In the genomic region with DNA sequence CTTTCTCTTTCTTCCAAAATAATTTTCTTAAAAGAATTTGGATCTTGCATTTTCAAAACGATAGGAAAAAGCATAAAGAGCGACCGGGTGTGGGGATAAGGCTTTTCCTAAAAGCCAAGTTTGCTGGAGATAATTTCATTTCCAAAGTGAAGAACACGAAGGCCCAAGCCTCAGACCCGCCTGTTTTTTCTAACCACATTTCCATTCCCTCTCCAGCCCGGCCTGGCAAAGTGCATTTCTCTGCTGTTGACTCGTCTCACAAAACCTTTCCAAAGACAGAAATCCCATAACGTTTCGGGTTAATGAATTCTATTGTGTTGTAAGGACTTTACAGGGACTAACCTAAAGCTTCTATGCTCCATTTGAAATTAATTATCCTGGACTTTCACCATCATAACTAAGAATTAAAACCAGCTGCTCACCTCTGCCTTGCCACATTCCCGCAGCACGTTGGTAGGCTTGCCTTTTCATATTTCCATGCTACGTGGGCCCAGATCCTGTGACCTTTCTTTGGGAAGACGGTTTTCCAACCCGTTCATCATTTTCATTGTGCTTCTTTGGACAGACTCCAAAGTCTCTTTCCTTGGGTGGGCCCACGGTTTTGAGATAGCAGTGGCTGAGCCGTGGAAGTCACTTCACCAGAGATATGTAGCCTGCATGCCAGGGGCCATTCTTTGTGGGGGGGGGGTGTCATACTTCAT, we compare ENCODE assay signal across 9 mouse cellular contexts.
DNase-seq lines count a peak whose midpoint lies in the region; ATAC-seq and TF ChIP-seq lines count a peak whose summit lies in the region.
"Had no signal": no experiment of that assay in that cellular context is flagged by ENCODE, and none has a peak within 500 bp of the region (broad histone marks: within the 10 kb centered on the region; RNA-seq: fewer than 3 reads in every experiment).

No protein-coding gene starts in this region.

- no peaks in the 10 kb centered on the region for H3K9me3 ChIP-seq in neural tube, embryonic 11.5 days (ENCODE audit: control insufficient read depth, low read length)
- no peaks in the 10 kb centered on the region for H3K9me3 ChIP-seq in heart, postnatal 0 days (replicated peaks; ENCODE audit: control insufficient read depth, low read length)

- no peak for TF ChIP-seq CTCF in heart, postnatal 0 days (IDR thresholded peaks at IDR 0.05; ENCODE audit: low read depth)

- H3K4me1 ChIP-seq in neural tube, embryonic 11.5 days (ENCODE audit: control insufficient read depth, insufficient read depth, low read length), result no peaks in the 10 kb centered on the region
- peaks cover 35% of the 10 kb centered on the region for H3K4me1 ChIP-seq in heart, postnatal 0 days (ENCODE audit: control insufficient read depth, insufficient read depth)

- TF ChIP-seq EP300 in heart, postnatal 0 days (IDR thresholded peaks at IDR 0.05; ENCODE audit: low read depth), result no peak

- H3K27me3 ChIP-seq in neural tube, embryonic 11.5 days (ENCODE audit: control insufficient read depth, insufficient read depth, low read length), result no peaks in the 10 kb centered on the region
- no peaks in the 10 kb centered on the region for H3K27me3 ChIP-seq in heart, postnatal 0 days (ENCODE audit: control insufficient read depth, insufficient read depth, low read length)

- intact Hi-C loops in heart, postnatal 14 days (cut with DNase I), result no loop called here

- ATAC-seq in neural tube, embryonic 11.5 days (ENCODE audit: insufficient read depth, low FRiP score, low TSS enrichment), result no peak
- no peak for ATAC-seq in heart, postnatal 0 days (ENCODE audit: insufficient read depth, low read depth)
- no peak for ATAC-seq in frontal cortex, adult (ENCODE audit: low TSS enrichment)

- WGBS in neural tube, embryonic 11.5 days, result 54% methylated on average over 16 of the region's 16 CpGs
- 42% methylated on average over 16 of the region's 16 CpGs for WGBS in heart, postnatal 0 days

- no peak overlapping the region for H3K27ac ChIP-seq in neural tube, embryonic 11.5 days (ENCODE audit: low read depth, low read length)
- H3K27ac ChIP-seq in heart, postnatal 0 days (ENCODE audit: low read depth), result peak overlapping the region; percentile 57; the same call in 1 of the 2 replicates

- no peak overlapping the region for H3K4me2 ChIP-seq in neural tube, embryonic 11.5 days (ENCODE audit: low read depth)
- H3K4me2 ChIP-seq in heart, postnatal 0 days (ENCODE audit: low read depth, low read length), result no peak overlapping the region

- H3K36me3 ChIP-seq in neural tube, embryonic 11.5 days (ENCODE audit: control insufficient read depth, insufficient read depth, low read length), result no peaks in the 10 kb centered on the region
- H3K36me3 ChIP-seq in heart, postnatal 0 days (replicated peaks; ENCODE audit: control insufficient read depth, insufficient read depth, low read length), result no peaks in the 10 kb centered on the region

- no peak overlapping the region for H3K4me3 ChIP-seq in neural tube, embryonic 11.5 days (ENCODE audit: low read depth, low read length)
- H3K4me3 ChIP-seq in heart, postnatal 0 days (ENCODE audit: low read depth, low read length), result no peak overlapping the region

- H3K9ac ChIP-seq in neural tube, embryonic 11.5 days (ENCODE audit: low read length), result no peak overlapping the region
- H3K9ac ChIP-seq in heart, postnatal 0 days (replicated peaks; ENCODE audit: low read depth, low read length), result no peak overlapping the region

- peak; percentile 5 to 8 for DNase-seq in heart, adult 9 months (ENCODE audit: low spot score in 2 of 2)
- no peak for DNase-seq in heart, postnatal 14 days
- DNase-seq in neural tube, embryonic 11.5 days (ENCODE audit: low spot score), result peak; percentile 24
- no peak for DNase-seq in neural tube, embryonic 10.5 days (ENCODE audit: extremely low spot score, low spot score)
- DNase-seq in heart, postnatal 0 days (ENCODE audit: low spot score), result no peak
- no peak for DNase-seq in thymus, postnatal 36 days
- DNase-seq in thymus, postnatal 14 days, result no peak
- DNase-seq: midbrain, embryonic 14.5 days had no signal

Comparison
In these comparisons a context has a peak if more than half of its experiments do, and no peak if none do; other contexts are left out.
1. DNase-seq: peak in heart, adult 9 months (2 of 2) and neural tube, embryonic 11.5 days (single experiment); none in heart, postnatal 14 days (0 of 2), neural tube, embryonic 10.5 days (single experiment), heart, postnatal 0 days (single experiment), thymus, postnatal 36 days (0 of 2) and thymus, postnatal 14 days (single experiment).